Mouse (Mus musculus): ENCODE measurements at regions not wholly inside any gene's neighbourhood (a gene's known extent, or its start where the extent isn't known, plus 50 kb on each side); places are given as distances from the start of the nearest gene placed in this dataset.

DNA sequence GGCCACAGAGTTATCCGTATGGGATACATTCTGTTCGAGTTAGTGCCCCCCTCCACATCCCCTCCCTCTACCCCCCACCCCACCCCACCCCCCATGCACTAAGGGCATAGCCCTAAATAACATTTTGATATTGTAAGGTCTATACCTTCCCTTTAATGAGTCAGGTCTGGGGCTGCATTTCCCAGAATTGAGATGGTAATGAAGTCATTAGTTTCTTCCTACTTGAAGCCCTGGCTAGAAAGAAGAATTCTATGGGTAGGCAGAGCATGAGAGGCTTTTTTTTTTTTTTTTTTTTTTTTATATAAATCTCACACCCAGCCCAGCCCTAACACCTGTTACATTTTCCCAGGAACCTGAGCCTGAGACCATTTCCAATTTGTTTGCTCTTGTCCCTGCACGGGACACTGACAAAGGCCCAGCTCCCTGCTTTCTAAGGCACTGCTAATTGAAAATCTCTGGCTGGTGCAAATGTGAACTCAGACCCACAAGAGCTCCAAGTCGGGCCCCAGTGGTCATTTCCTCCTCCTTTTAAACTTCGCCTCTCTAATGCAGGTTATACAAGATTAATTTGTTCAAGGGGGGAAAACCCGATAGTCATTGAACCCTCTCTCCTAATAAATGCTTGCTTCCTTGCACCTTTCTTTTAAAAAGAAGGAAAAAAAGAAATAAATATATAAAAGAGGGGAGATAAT is 106.5 kb upstream of the Id4 start:
- no peak for DNase-seq
- Histone ChIP-seq H3K4me1 (ENCODE audit: control insufficient read depth, insufficient read depth, low read length) (no peaks in the 10 kb centered on the region), H3K4me3 (replicated peaks; ENCODE audit: extremely low read depth, low read depth, low read length) (no peak overlapping the region)
- WGBS = 59% methylated on average over 6 of the region's 6 CpGs
- no peak for TF ChIP-seq POLR2A (IDR thresholded peaks at IDR 0.05; ENCODE audit: borderline replicate concordance, extremely low read depth, low read depth, low read length)
- no peak for TF ChIP-seq CTCF (IDR thresholded peaks at IDR 0.05; ENCODE audit: insufficient read depth, low read length)

DNA sequence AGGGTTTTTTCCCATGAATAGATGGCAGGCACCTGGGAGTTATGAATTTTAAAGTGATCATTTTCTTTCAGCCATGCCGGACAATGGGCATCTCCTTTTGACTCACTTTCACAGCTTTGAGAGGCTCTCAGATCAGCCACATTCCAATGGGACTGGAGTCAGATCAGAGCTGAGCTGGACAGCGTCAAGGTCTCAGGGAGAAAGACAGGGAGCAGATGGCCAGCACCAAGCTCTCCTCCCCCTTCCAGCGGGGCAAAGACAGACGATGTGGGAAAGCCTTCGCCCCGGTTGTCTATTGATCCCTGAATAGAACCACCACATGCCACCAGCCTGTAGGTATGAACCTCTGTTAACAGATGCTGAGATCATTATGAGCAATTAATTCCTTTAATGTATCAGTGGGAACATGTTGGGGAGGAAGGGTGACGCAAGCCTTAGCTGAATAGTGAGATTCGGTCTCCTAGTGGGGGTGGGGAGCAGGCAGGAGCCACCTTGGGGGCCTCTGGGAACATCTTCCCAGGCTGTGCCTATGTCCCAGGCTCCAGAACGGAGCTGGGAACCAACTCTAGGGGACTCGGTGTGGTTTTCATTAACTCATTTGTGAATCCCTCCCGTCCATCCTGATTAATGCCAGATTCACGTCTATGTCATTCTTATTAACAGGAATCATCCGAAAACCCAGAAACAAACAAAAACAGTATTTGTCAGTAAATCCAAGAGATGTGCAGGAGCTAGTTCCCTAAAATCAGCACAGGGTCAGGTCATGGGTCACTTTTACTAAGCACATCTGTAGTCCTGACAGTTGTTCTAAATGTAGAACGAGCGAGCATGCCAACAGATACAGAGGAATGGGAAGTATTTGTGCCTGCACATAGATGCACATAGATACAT is 101.8 kb upstream of the Id4 start:
- 31% methylated on average over 15 of the region's 15 CpGs for WGBS
- H3K4me1 ChIP-seq (ENCODE audit: control insufficient read depth, insufficient read depth, low read length) = no peaks in the 10 kb centered on the region
- no peak overlapping the region for H3K4me3 ChIP-seq (replicated peaks; ENCODE audit: extremely low read depth, low read depth, low read length)
- no peak for DNase-seq
- TF ChIP-seq CTCF (IDR thresholded peaks at IDR 0.05; ENCODE audit: insufficient read depth, low read length) (no peak), POLR2A (IDR thresholded peaks at IDR 0.05; ENCODE audit: borderline replicate concordance, extremely low read depth, low read depth, low read length) (no peak)

DNA sequence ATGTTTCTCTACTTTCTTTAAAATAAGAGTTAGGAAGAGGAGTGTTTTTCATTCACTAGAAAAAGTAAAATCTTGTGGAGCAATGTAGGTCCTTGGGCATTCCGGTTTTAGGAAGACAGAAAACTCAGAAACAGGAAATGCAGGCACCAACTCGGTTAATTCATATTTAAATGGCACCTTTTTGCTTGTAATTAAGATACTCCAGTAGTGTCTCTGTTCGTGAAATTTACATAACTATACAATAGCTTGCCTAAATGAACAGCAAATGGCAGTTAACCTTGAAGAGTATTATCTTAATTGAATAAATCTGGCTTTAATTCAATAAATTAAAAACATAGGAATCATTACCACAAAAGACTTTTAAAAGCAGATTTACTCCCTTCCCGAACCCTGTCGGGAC is 100.9 kb upstream of the Id4 start:
- DNase-seq = no peak
- no peak overlapping the region for H3K4me3 ChIP-seq (replicated peaks; ENCODE audit: extremely low read depth, low read depth, low read length)
- TF ChIP-seq CTCF (IDR thresholded peaks at IDR 0.05; ENCODE audit: insufficient read depth, low read length) = no peak
- no peak for TF ChIP-seq POLR2A (IDR thresholded peaks at IDR 0.05; ENCODE audit: borderline replicate concordance, extremely low read depth, low read depth, low read length)
- H3K4me1 ChIP-seq (ENCODE audit: control insufficient read depth, insufficient read depth, low read length) = no peaks in the 10 kb centered on the region
- 74% methylated on average over 5 of the region's 5 CpGs for WGBS

DNA sequence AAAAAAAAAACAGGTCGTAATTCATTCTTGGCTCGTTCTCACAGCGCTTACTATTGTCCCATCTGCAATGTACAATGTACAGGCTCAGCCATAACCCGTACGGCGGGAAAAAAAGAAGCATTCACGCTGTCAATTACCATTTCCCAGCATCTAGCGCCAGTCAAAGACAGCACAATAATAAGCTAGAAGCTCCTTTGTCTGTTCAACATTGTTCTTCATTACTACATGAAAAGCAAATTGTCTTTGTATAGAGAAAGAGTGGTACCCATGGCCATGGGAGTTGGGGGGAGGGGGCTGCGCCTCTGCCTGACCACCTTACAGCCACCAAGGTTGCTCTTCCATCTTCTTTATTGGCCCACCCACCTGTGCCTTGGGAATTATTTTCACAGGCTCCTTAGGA is 99.7 kb upstream of the Id4 start:
- no peak overlapping the region for H3K4me3 ChIP-seq (replicated peaks; ENCODE audit: extremely low read depth, low read depth, low read length)
- no peaks in the 10 kb centered on the region for H3K4me1 ChIP-seq (ENCODE audit: control insufficient read depth, insufficient read depth, low read length)
- DNase-seq = no peak
- TF ChIP-seq POLR2A (IDR thresholded peaks at IDR 0.05; ENCODE audit: borderline replicate concordance, extremely low read depth, low read depth, low read length) (no peak), CTCF (IDR thresholded peaks at IDR 0.05; ENCODE audit: insufficient read depth, low read length) (no peak)
- 78% methylated on average over 9 of the region's 9 CpGs for WGBS

DNA sequence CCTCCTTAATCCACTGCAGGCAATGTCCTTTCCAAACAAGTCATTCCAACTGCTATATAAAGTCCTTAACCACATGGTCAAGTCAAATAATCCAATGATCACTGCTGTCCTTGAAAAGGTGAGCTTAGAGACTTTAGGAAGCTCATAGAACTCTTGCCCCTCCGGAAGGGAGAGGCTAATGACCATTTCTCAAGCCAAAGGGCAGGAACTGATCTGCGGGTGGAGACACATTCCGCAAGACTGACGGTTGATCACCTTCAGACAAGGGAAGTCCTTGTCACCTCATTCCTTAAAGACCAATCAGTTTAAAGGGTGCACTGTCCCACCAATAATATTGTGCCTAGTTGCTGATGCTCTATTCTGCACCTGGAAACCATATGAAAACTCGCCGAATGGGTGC is 96.4 kb upstream of the Id4 start:
- no peak for DNase-seq
- H3K4me1 ChIP-seq (ENCODE audit: control insufficient read depth, insufficient read depth, low read length) = no peaks in the 10 kb centered on the region
- H3K4me3 ChIP-seq (replicated peaks; ENCODE audit: extremely low read depth, low read depth, low read length) = no peak overlapping the region
- TF ChIP-seq CTCF (IDR thresholded peaks at IDR 0.05; ENCODE audit: insufficient read depth, low read length) (no peak), POLR2A (IDR thresholded peaks at IDR 0.05; ENCODE audit: borderline replicate concordance, extremely low read depth, low read depth, low read length) (no peak)
- WGBS = 87% methylated on average over 6 of the region's 6 CpGs

DNA sequence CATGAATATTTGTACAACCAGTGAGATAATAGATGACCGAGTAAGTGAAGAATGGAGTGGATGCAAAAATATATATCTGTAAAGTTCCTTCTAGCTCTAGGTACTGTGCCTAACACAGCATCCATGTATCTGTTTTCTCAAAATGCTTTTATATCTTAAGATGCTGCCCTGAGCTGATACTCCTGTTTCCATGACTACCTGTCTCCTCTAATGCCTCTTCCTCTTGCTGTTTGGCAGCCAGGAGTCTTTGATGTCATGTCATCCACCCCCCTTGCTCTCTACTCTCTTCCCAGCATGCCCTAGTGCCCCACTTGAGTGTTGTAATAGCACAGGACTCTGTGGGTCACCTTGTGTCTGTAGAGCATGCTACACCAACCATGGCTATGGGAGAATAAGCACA is 95.2 kb upstream of the Id4 start:
- DNase-seq = no peak
- H3K4me3 ChIP-seq (replicated peaks; ENCODE audit: extremely low read depth, low read depth, low read length) = no peak overlapping the region
- H3K4me1 ChIP-seq (ENCODE audit: control insufficient read depth, insufficient read depth, low read length) = no peaks in the 10 kb centered on the region
- WGBS = 84% methylated on average over 1 of the region's 1 CpGs
- TF ChIP-seq CTCF (IDR thresholded peaks at IDR 0.05; ENCODE audit: insufficient read depth, low read length) (no peak), POLR2A (IDR thresholded peaks at IDR 0.05; ENCODE audit: borderline replicate concordance, extremely low read depth, low read depth, low read length) (no peak)

DNA sequence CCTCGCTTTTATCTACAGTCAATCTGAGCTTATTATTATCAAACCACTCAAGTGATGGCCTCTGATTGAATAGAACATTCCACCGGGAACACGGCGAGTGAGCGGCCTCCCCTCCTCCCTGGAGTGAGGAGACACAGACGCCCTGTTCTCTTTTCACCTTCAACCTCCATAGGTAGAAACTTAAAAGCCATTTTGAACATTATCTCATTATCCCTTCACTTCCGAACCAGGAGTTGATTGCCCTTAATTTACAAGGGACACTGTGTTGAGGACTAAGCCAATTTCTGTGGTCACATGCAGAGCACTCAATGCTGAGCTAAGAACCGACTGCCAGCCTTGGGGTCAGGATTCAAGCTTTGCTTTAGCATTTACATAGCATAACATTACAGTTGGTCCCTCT is 93.1 kb upstream of the Id4 start:
- WGBS = 45% methylated on average over 8 of the region's 8 CpGs
- no peak for DNase-seq
- H3K4me1 ChIP-seq (ENCODE audit: control insufficient read depth, insufficient read depth, low read length) = no peaks in the 10 kb centered on the region
- no peak for TF ChIP-seq CTCF (IDR thresholded peaks at IDR 0.05; ENCODE audit: insufficient read depth, low read length)
- no peak for TF ChIP-seq POLR2A (IDR thresholded peaks at IDR 0.05; ENCODE audit: borderline replicate concordance, extremely low read depth, low read depth, low read length)
- no peak overlapping the region for H3K4me3 ChIP-seq (replicated peaks; ENCODE audit: extremely low read depth, low read depth, low read length)

DNA sequence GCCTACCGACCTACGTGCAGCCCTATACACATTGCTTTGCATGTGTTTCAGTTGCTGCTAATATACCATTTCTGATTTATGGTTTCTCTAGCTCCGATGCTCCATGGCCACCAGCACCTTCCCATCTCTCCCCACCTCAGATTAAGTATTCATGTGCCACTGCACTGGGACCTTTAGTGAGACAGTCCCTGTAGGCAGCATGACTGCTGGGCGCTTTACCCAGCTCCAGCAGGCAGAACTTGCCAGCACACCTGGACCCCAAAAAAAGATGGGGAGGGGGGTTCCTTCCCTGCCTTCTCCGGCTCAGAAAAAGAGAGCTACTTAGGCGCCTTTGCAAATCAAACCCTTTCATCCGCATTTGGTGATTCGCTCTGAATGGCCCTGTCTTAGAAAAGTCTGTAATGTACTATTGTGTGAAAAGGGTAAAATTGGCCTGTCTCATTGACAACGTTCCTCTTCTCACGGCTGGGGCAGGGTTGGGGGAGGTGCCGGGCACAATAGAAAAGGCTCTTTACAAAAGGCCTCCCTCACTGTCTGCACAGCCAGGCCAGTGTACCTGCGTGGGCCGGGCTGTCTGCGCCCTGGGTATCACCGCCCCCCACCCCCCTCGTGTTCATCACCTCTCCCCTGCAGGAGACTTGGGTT is 89.6 kb upstream of the Id4 start:
- H3K4me1 ChIP-seq (ENCODE audit: control insufficient read depth, insufficient read depth, low read length) = no peaks in the 10 kb centered on the region
- 58% methylated on average over 16 of the region's 16 CpGs for WGBS
- H3K4me3 ChIP-seq (replicated peaks; ENCODE audit: extremely low read depth, low read depth, low read length) = no peak overlapping the region
- no peak for DNase-seq
- no peak for TF ChIP-seq CTCF (IDR thresholded peaks at IDR 0.05; ENCODE audit: insufficient read depth, low read length)
- no peak for TF ChIP-seq POLR2A (IDR thresholded peaks at IDR 0.05; ENCODE audit: borderline replicate concordance, extremely low read depth, low read depth, low read length)

DNA sequence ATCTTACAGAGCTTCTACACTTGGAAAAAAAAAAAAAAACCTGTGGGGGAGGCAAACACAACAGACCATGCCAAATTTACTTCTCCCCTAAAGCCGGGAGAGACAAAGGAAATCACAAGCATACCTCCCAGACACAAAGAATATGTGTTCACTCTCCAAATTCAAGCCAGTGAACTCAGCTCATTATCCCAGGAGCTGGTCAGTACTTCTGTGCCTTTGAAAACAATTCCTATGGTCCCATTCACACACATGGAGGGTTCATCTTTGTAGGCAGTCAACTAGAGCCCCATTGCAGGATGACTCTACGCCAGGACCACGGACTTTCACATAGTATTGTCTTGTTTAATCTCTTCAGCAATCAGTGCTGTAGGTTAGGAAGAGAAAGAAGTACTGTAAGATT is 89.0 kb upstream of the Id4 start:
- DNase-seq = no peak
- H3K4me3 ChIP-seq (replicated peaks; ENCODE audit: extremely low read depth, low read depth, low read length) = no peak overlapping the region
- H3K4me1 ChIP-seq (ENCODE audit: control insufficient read depth, insufficient read depth, low read length) = no peaks in the 10 kb centered on the region
- TF ChIP-seq CTCF (IDR thresholded peaks at IDR 0.05; ENCODE audit: insufficient read depth, low read length) = no peak
- TF ChIP-seq POLR2A (IDR thresholded peaks at IDR 0.05; ENCODE audit: borderline replicate concordance, extremely low read depth, low read depth, low read length) = no peak
- 57% methylated on average over 3 of the region's 3 CpGs for WGBS
